Mouse (Mus musculus) monocyte, adult 5-6 weeks (primary cell): ENCODE results near the gene Prdm12. TPM values are rescaled to one million over a fixed set of nuclear protein-coding genes. Genes with fewer than 3 reads are reported as not detected.
"Not testable (repeated sequence)": the region's sequence is repeated elsewhere in the genome, so short reads cannot be mapped to it uniquely, and the experiment has no call there.

ENCODE experiments used
- ATAC-seq: fragments of 153-309, 156-312 bp; replicated peaks from 2 replicates; pipeline ENCODE4 v1.8.0; 2017; ENCODE audit warnings: mild to moderate bottlenecking; ENCODE audit not compliant: low TSS enrichment, insufficient number of reproducible peaks, severe bottlenecking, poor library complexity, low FRiP score
- total RNA-seq: library from RNA; stranded (forward); fragments of 200-1000, 200-491, 200-594 nt; gene quantifications from 3 replicates; pipeline ENCODE4 v1.2.3, GENCODE M21; 2017

Gene Prdm12
- total RNA-seq, 1 experiment from 2014 or later, result not detected

DNA sequence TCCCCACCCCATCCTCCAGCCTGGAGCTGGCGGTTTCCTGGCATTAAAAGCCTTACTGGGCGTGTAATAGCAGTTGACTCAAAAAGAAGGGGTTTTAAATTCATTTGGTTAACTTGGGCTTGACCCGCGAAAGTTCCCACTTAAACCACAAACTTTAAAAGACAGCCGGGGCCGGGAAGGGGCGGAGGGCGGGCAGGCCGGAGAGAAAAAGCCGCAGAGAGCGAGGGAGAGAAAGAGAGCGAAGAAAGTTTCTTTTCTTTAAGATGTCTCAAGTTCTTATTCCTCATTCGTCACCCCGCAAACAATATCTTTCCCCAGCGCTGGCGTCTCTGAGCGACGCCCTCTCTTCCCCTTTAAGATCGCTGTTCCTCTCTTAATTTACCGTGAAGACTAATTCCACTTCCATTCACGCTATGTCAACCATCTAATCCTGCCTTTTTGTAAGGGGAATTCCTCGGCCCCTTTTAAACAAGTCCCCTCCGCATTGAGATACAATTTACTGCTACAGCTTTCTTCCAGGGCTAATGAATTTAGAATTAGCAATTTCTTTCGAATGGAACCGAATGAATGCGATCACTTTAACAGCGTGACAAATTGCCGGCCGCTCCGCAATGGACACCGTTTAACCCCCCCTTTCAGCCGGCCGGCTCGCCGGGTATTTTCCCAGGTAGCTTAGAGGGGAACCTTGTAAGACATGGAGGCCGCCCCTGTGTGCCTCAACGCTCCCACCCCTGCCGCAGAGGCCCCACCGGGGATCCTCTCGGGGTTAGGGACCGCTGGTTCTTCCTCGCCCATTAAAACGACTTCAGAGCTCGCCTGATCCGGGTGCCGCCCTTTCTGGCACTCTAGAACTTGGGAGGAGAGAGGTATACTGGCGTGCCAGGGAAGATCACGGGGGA is 1.0 kb downstream of the Prdm12 start:
- no peak for ATAC-seq

DNA sequence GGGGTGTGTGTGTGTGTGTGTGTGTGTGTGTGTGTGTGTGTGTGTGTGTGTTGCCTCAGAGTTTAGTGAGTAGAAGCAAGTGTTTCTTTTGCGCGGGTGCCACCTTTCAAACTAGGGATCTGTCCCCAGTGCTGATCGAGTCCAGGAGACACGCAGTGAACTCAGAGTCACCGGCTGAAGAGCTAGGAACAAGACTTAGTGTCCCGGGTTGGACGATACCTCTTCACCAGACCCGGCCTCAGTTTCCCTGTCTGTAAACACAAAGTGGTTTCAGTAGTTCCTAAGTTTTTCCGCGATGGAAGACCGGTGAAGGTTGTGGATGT is 1.6 kb downstream of the Prdm12 start:
- no peak for ATAC-seq

DNA sequence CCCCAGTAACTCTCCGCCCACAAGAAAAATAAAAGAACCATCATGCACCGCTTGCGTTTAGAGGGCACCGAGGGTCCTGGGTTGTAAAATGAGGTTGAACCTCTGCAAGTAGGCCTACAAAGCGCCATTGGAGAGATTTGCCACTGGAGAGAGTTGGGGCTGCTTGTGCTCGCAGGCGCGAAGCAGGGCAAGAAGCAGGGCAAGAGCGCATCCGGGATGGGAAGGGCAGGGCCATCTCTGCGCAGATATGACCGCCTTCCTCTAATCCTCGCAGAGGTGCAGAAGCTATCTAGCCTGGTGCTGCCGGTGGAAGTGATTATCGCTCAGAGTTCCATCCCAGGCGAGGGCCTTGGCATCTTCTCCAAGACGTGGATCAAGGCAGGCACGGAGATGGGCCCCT is 2.1 kb downstream of the Prdm12 start:
- ATAC-seq, result no peak

DNA sequence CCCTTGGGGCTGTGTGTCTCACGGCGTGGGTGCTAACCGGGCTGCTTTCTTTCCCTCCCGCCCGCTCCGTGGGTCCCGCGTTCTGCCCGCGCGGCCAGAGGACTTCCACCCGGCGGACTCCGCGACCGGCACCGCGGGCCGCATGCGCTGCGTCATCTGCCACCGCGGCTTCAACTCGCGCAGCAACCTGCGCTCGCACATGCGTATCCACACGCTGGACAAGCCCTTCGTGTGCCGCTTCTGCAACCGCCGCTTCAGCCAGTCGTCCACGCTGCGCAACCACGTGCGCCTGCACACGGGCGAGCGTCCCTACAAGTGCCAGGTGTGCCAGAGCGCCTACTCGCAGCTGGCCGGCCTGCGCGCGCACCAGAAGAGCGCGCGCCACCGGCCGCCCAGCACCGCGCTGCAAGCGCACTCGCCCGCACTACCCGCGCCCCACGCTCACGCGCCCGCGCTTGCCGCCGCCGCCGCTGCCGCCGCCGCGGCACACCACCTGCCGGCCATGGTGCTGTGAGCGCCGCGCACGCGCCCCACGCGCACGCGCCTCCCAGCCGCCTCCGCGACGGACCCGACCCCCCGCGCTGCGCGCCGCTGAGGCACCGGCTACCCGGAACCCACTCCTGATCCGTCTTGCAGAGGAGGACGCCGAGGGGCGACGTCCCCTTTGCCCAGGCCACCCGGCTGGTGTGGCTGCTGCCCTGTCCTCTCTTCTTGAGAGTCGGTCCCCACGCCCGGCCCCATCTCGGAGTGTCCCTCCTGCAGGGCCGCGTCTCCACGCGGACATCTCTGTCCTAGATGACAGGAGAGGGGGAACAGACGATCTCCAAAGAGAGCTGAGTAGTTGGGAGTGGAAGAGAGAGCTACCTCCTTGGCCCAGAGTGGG is 14.4 kb downstream of the Prdm12 start:
- no peak for ATAC-seq

DNA sequence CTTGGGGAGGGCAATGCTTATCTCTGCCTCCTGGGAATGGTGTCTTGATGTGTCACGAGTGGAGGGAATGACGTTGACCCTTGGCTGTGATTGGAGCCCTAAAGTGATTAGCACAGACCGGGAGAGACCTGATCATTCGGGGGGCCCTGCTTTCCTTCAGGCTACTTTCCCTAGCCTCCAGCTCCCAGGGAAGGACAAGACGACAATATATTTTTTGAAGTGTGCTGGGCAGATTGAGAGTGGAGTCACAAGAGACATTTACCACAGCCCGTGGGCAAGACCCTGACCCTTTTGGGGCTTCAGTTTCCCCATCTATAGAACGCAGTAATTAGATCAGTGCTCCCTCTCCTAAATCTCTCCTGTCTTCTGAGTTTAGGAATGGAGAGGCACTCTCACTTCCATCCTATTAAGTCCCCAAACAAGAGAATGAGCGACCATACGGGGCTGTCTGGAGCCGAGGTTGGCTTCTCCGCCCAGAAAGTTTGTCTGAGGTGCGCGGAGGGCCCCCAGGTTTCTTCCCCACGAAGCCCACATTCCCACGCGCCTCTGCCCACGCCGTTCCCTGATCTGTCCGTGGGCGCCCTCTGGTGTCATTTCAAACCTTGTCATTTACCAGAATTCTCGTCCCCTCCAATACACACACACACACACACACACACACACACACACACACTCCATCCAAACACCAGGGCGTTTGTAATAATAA is 15.2 kb downstream of the Prdm12 start:
- ATAC-seq, result no peak

DNA sequence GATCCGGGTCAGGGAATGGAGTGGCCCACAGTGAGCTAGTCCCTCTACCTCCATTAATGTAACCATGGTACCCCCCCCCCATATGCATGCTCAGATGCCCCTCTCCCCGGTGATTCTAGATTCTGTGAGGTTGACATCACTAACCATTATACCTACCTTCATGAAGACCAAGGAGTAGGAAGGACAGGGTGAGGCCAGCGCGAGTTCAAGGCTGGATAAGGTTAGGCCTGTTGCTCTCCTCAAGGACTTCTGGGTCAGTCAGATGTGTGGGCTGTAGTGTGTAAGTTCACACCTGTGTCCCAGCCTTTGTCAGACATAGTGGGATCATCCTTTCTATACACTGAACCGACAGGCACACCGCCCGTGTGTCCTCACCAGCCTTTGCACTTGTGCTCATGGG is 16.5 kb downstream of the Prdm12 start:
- ATAC-seq, result no peak

DNA sequence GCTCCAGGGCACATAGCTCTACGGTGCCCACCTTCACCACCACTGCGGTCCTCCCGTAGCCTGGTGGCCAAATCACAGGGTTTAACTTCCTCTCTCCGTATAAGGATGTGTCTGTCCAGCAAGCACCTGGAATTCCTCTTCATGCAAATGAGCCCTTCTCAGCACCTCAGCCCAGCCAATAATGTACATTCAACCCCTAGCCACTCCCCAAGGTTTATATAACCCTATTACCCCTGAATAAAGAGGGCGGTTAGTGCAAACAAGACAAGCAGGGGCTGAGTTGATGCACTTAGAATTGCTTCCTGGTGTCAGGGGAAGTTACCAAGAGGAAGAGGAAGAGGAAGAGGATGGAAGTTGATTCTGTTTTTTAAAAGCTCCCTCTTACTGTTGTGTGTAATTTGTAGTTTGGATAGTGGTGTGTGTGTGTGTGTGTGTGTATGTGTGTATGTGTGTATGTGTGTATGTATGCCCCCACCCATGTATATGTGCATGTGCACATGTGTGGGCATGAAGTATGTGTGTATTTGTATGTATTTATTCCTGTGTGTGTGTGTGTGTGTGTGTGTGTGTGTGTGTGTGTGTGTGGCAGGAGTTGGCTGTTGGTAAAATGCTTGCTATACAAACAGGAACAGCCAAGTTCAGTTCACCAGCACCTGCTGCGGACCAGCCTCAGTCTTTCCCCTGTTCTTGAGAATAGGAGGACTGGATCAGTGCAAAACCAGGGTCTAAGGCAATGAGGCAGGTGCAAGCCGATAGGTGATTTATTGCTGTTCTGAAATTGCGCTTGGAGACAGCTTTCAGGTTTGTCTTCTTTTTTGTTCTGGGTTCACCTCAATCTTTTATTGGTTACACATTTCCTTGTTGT is 23.3 kb downstream of the Prdm12 start:
- ATAC-seq, result no peak

DNA sequence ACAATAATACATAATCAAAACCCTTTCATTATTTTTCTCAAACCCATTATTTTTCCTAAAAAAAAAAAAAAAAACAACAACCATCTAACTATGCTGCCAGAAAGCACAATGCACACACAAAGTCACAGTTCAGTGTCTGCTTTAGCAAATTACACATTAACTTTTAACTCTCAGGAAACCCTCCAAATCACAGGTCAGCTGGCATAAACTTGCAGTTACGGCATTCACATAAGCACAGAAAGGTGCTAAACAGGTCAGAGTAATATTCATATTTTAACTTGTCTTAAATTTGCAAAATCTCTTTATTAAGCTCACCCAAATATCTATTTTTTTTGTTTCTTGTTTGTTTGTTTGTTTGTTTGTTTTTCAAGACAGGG is 24.0 kb downstream of the Prdm12 start:
- ATAC-seq, result no peak

DNA sequence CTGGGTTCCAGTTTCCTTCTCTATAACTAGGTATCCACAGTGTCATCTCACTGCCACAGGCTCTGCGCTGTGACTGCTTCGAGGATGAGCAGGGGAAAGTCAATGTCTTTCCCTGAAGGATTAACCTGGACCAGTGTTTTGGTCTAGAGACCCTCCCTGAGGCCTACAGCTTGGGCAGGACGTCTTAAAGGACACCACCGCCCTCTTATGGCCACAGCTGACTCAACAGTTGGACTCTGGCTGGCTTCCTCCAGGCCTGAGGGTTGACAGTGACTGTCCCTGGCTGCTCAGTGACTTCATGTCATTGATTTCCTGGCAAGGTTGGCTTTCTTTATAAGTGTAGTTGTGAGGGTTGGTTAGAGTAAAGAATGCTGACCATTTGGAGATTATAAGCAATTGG is 27.5 kb downstream of the Prdm12 start:
- ATAC-seq, result no peak

DNA sequence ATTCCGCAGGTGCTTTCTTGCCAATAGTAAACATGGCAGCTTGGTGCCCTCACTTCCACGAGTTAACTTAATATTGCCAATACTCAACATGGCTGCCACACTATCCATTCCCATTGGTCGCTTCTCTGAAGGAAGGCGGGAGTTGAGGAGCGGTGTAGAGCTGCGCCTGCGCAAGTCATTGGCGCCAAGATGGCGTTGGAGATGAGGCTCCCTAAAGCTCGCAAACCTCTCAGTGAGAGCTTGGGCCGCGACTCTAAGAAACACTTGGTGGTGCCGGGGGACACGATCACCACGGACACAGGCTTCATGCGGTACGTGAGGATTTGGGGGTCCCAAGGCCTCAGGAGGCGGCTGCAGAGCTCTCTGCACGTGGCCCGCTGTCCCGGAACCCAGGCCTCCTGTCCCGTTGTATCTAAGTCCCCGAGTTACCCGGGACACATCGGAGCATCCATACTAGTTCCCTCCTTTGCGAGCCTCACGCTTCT is 30.8 kb downstream of the Prdm12 start, which contains the start of gene Exosc2:
Gene Exosc2 (plus strand): TSS at position 165 of the 485 bp plus-strand sequence.
- peak; percentile 98 for ATAC-seq

DNA sequence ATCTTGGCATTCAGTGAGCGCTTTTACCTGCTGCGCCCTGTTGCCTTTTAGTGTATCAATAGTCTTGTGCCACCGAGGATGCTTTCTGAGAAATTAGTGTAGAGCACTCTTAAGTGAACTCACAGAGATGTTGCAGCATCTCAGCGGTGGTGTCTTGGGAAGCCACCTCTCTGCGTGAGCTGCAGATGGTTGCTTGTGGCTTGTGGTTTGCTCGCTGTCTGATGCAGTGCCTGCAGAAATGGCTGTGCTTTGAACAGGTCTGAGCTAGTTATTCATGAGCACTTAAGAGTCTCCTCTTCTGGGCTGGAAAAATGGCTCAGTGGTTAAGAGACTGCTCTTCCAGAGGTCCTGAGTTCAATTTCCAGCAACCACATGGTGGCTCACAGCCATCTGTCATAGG is 38.8 kb downstream of the Prdm12 start:
- no peak for ATAC-seq

DNA sequence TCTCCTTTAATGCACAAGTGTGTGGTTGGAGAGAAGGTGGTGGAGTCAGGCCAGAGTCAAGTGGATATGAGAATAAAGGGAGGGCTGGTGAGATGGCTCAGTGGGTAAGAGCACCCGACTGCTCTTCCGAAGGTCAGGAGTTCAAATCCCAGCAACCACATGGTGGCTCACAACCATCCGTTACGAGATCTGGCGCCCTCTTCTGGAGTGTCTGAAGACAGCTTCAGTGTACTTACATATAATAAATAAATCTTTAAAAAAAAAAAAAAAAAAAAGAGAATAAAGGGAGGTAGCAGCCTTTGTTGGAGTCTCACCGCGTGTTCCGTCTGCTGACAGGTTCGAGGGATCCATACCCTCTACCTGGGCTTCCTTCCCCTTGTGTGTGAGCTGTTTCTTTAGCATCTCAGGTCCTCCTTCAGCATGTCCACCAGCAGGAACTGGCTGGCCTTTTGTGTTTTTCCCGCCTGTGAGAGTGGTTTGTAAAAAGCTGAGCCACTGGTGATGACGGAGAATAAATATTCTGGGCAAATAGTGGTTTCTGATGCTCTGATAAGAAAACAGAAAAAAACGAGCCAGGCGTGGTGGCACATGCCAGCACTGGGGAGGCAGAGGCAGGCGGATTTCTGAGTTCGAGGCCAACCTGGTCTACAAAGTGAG is 41.3 kb downstream of the Prdm12 start:
- ATAC-seq, result not testable (repeated sequence)

DNA sequence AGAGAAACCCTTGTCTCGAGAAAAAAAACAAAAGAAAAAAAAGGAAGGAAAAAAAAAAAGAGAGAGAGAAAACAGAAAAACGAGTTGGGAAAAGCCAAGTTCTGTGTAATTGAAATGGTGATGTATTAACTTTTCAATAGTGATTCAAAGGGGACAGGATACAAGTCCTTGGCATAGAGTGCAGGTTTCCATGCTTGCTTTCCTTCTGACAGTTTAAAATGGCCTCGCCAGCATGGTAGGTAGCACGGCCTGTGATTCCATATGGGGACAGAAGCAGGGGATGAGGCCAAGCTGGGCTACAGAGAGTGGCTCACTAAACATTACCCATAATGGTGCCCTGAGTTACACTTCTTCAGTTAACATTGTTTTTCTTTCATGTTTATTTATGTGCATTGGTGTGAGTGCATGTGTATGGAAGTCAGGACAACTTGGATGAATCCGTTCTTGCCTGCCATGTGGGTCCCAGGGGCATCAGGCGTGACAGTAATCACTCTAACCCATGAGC is 41.9 kb downstream of the Prdm12 start:
- no peak for ATAC-seq

DNA sequence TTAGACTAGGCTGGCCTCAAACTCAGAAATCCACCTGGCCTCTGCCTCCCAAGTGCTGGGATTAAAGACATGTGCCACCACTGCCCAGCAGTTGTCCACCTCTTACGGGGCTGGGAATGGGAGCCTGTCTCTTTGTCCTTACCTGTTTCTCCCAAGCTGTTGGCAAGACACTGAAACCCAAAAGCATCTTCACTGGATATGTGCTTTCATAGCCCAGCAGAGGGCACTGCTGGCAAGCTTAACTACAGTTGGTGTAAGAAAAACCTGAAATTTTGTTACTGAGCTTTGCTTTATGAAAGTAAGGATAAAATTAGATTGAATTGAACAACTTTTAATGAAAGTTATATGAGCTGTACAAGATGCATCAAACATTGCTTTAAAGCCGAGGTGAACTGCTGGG is 43.8 kb downstream of the Prdm12 start:
- ATAC-seq, result no peak

DNA sequence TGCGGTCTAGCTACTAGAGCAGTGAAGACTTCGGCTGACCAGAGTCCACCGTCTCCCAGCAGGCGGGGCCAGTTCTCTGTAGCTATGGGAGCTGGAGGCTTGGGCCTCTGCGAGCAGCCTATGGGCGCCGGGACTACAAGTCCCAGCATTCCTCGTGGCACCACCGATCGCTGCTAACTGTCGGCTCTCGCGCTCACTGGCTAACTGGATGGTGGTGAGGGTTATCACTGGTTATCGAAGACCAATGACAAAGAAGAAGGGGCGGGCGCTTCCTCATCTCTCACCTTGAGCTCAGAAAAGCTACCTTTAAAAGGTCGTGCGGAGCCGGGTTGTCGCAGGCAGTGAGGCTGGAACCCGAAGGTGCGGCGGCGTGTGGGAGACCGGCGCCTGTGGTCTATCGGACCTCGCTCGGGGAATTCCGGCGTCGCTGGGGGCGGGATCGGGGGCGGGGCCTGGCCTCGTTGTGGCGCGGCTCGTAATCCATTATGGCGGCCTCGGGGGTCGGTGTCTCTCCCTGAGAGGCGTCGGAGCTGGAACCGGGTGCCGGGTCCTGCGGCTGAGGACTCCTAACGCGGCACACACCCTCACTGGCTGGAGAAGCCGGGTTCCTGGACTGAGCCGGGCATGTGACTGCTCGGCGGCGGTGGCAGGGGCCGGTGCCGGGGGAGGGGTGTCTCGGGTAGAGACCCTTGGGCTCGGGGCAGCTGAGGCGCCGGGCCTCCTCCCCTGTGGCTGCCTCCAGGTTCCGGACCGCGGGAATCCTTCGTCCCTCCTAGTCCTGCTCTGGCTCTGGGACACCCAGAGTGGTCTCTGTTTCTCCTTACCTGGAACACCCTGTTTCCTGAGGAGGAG is 48.5 kb downstream of the Prdm12 start, which contains the start of gene Abl1:
Gene Abl1 (plus strand): TSS at position 303 of the 852 bp plus-strand sequence.
- peak; percentile 100 for ATAC-seq

DNA sequence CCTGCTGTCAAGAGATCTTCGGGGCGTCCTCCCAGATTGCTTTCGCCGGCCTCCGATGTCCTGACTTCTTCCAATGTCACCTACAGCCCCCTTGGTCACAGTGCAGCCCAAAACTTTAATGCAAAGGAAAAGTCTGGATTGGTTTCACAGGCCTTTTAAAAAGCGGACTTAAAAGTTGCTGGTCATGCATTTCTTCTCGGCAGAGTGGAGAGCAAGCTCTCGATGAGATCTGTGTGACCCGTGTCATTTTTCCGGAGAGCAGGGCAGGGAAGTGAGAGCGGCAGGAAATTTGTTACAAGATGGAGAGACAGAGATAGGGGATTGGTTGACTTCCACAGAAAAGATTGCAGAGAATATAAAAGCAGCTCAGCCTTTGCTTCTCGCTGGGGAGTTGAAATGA is 49.2 kb downstream of the Prdm12 start:
- no peak for ATAC-seq

DNA sequence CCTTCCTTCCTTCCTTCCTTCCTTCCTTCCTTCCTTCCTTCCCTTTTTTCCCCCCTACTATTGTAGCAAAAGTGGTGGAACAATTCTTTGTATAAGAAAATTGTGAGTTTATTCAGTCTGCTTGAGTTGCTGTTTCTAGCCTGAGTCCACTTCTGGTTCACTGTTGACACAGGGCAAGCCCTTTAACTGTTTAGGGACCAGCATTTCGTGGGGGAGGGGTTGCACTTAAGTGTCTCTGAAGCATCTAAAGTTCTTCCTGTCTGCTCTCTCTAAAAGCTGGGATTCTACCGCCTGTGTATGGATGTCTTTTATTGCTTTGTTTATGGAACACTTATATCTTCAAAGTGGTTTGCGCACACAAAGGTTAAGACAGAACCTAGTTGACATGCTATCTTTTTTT is 50.2 kb downstream of the Prdm12 start:
- no peak for ATAC-seq
